Mouse (Mus musculus): ENCODE data around the gene Spin2f.
"Not testable (repeated sequence)": the region's sequence is repeated elsewhere in the genome, so short reads cannot be mapped to it uniquely, and the experiment has no call there.

- TF ChIP-seq CEBPB (IDR thresholded peaks at IDR 0.05; ENCODE audit: insufficient read depth, poor library complexity, severe bottlenecking); POLR2AphosphoS2 (IDR thresholded peaks at IDR 0.05; ENCODE audit: insufficient read length, low read depth); USF1 (IDR thresholded peaks at IDR 0.05; ENCODE audit: low read depth); POLR2A (IDR thresholded peaks at IDR 0.05; ENCODE audit: insufficient read length, low read depth); TCF12 (IDR thresholded peaks at IDR 0.05; ENCODE audit: insufficient read depth, poor library complexity, severe bottlenecking); SRF (IDR thresholded peaks at IDR 0.05; ENCODE audit: control insufficient read depth, insufficient read length, low read depth); MAX (IDR thresholded peaks at IDR 0.05; ENCODE audit: low read depth); E2F4 (IDR thresholded peaks at IDR 0.05; ENCODE audit: insufficient read depth): not testable (repeated sequence)
Observed at GRCm38 (mm10) chrX:31212136-31212535, 41.6 kb upstream of the Spin2f start.
